Mouse (Mus musculus) brain, embryonic 14.5 days (tissue): ENCODE measurements around the gene Col27a1. TPM values are rescaled to one million over a fixed set of nuclear protein-coding genes. Genes with fewer than 3 reads are reported as not detected.

Source experiments
- DNase-seq: peaks from one replicate; pipeline ENCODE4 v3.0.0-alpha.2; 2011; ENCODE audit warnings: low read depth
- CTCF ChIP-seq: fragments of 200-500 bp; IDR thresholded peaks from 2 replicates; pipeline ENCODE4 v1.5.1; 2012; ENCODE audit warnings: inconsistent platforms, mild to moderate bottlenecking, moderate library complexity, borderline replicate concordance; ENCODE audit not compliant: insufficient read depth, insufficient read length; ENCODE audit errors: extremely low read depth
- POLR2A ChIP-seq: fragments of 200-500 bp; IDR thresholded peaks from 2 replicates; pipeline ENCODE4 v1.6.1; 2012; ENCODE audit warnings: mild to moderate bottlenecking, inconsistent platforms, borderline replicate concordance; ENCODE audit not compliant: poor library complexity, insufficient read depth, insufficient read length, severe bottlenecking; ENCODE audit errors: extremely low read depth
- polyA plus RNA-seq: library from polyadenylated mRNA; depleted of rRNA; stranded (reverse); fragments of >200 nt; gene quantifications from 2 replicates; pipeline ENCODE4 v1.2.3, GENCODE M21; 2012

The Col27a1 gene
- polyA plus RNA-seq, 1 experiment: 6.5 TPM

DNA sequence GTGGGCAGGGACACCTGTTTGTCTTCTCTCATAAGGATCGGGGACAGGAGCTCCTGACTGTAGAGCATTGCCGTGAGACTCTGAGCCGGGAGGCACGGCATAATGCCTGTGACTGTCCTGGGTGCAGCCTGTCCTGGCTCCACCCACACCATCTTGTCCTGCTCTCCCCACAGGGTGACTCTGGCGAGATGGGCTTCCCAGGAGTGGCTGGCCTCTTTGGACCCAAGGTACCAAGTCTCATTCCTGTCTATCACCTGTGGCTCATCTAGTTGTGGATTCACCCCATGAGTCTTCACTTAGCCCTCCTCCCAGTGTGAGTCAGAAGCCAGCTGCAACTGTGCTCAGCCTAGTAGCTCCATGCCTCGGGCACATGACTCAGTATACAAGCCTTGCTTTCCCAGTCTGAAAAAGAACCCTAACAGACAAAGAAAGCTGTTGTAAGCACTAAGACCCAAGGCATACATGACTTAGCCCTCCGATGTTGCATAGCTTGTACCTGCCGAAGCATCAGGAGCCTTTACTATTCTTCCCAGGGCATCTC is 109.5 kb downstream of the Col27a1 start:
- no peak for DNase-seq
- TF ChIP-seq POLR2A: no peak
- no peak for TF ChIP-seq CTCF

DNA sequence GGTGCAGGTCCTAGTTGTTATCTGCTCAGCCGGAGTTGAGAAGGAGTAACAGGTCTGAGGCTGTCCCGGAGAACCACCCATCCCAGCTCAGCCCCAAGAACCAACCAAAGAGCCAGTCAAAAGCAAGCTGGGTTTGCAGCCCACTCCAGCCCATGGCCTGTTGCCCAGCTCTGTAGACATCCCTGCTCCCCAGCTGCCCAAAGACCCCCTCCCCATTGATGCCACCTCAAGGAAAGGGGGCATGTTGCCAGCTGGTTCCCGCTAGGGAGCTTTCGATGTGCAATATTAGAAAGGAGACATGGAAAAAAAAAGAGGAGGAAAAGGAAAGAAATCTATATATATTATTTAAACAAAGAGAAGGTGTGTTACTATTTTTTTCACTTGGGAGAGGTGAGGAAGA is 119.6 kb downstream of the Col27a1 start:
- peak; percentile 31 for DNase-seq
- no peak for TF ChIP-seq CTCF
- TF ChIP-seq POLR2A: no peak

DNA sequence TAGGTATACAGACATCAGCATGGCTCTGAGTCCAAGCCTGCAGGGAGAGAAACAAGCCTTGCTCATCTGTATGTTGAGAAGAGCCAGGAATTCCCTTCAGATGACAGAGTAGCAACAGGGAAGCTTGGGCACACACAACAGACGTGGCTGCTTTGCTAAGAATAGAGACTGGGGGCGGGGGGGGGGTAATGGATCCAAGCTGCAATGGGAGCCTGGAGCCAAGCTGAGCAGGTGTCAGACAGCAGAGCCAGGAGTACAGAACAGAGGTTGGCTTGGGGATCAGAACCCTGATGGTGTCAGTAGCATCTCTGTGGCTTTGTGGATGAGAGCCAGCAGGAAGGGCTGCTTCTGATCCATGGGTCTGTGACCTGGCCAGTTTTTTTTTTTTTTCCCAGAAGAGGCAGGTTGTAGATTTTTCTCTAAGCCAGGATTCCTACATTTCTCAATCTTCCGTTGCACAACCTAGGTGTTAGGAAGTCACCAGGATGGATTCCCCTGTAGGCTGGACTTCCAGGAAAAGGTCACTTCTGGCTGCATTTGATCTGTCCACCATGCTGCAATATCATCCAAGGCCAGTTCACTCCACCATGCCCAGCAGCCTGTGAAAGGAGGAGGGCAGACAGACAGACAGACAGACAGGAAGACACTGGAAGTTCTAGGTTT is 124.7 kb downstream of the Col27a1 start:
- DNase-seq: peak; percentile 32
- TF ChIP-seq CTCF: no peak
- TF ChIP-seq POLR2A: no peak

DNA sequence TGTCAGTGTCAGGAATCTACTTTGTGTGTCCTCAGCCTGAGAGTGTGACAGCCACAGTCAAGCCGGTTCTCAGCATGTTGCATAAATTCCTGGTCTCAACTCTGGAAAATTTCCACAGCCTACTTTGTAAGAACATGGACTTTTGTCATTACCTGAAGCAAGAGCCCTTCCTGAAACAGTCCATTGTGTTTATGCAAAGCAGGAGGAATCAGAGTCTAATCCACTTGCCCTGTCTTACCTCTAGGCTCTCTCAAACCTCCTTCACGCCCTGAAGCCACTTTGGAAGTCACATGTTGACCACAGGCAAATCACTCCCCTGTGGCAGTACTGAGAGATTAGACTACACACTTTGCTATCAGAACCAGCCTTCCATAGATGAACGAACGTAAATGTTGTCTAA is 128.7 kb downstream of the Col27a1 start:
- DNase-seq: no peak
- TF ChIP-seq POLR2A: no peak
- TF ChIP-seq CTCF: no peak

DNA sequence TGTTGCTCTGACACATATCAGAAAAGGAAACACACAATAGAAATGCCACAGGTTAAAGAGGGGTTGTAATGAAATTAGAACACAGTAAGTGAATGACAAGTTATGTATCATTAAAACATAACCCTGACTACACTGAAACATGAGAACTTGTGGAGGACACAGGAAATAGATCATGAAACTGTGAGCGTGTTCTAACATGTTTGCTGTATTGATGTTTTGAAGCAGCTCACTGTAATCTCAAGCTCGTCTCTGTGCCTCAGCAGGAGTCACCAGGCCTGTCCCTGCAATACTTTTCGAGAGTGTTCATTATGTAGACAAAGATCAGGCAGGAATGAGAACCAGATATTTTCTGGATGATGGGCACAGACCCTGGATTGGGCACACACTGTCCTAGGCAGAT is 129.8 kb downstream of the Col27a1 start:
- DNase-seq: no peak
- TF ChIP-seq CTCF: no peak
- no peak for TF ChIP-seq POLR2A

DNA sequence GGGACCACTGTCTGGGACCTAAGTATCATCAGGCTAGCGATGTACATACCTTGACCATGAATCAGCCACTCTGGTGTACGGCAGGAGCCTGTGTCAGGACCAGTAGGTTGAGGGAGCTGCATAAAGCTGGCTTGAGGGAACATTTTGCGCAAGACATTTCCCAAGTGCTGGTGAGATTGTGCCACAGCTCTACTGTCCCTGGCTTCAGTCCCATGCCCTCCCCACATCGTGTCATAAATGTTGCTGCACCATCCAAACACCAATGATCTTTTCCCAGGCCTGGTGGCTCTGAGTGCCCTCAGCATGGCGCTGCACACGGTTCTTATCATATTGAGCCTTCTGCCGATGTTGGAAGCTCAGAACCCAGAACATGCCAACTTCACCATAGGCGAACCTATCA is 130.5 kb downstream of the Col27a1 start, which contains the start of gene Orm1:
Orm1 (plus strand) TSS at position 266 of the 400 bp plus-strand sequence.
- DNase-seq: no peak
- TF ChIP-seq CTCF (no peak), POLR2A (no peak)

DNA sequence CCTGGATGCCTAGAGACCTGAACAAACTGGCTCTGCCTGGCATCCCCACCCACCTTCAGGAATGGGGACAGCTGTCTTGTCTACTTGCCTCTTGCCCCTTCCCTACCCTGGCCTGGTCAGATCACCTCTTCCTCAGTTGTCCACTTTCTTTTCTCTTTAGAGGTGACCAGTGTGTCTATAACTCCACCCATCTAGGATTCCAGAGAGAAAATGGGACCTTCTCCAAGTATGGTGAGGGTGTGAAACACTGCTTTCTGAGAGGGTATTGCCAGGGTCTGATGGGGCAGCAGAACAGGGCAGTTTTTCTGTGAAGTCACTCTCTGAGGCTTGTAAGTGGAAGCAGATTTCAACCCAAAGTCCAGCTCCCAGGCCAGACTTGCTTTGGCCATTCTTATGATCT is 131.5 kb downstream of the Col27a1 start:
- TF ChIP-seq POLR2A (no peak), CTCF (no peak)
- DNase-seq: no peak

DNA sequence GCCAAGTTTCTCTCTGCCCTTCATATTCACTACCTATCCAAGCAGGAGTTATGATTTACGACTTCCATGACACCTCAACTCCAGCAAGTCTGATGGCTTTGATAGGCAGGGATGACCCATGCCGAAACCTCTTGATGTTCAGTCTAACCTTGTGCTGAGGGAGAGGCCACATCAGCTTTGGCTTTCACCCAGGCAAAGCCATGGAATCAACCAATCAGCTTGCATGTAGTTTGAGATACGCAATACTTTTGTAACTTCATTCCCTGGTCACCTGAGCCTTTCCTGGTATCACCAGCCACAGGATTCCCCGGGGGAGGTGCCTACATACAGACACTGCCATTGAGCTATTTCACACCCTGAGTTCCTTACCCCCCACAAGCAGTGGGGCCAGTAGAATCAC is 132.9 kb downstream of the Col27a1 start:
- no peak for DNase-seq
- no peak for TF ChIP-seq POLR2A
- TF ChIP-seq CTCF: no peak

DNA sequence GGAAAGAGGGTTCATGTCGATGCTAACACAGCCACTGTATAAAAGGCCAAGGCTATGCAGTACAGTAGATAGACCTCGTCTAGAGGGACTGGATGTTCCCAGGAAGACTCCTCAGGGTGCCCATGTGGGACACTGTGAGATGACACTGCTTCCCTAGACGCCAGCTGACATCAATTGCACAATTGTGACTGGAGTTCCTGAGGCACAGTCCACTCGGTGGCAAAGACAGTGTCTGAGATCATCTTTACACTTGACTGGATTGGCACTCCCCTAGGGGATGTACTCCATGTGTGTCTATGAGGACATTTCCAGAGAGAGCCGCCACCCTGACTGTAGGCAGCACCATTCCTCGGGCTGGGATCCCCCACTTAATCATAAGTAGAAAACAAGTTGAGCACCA is 134.7 kb downstream of the Col27a1 start:
- no peak for DNase-seq
- TF ChIP-seq POLR2A (no peak), CTCF (no peak)

DNA sequence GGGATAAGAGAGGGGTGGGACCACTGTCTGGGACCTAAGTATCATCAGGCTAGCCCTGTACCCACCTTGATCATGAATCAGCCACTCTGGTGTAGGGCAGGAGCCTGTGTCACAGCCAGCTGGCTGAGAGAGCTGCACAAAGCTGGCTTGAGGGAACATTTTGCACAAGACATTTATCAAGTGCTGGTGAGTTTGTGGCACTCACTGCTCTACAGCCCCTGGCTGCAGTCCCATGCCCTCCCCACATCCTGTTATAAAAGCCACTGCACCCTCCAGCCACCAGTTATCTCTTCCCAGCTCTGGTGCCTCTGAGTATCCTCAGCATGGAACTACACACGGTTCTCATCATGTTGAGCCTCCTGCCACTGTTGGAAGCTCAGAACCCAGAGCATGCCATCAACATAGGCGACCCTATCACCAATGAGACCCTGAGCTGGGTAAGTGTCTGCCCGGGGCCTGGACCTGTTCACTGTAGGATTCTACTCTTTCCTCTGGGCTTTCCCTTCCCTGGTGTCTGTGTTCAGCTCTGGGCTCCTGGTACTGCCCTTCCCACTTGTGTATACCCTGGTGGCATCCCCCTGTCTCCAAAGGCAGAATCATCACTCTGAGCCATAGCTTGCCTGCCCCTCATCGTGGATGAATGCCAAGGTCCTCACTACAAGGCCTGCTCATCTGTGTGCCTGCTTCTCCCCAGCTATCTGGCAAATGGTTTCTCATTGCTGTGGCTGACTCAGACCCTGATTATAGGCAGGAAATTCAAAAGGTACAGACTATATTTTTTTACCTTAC is 142.3 kb downstream of the Col27a1 start, which contains the start of gene Orm3:
Orm3 (plus strand) TSS at position 286 of the 789 bp plus-strand sequence.
- TF ChIP-seq CTCF: no peak
- DNase-seq: no peak

DNA sequence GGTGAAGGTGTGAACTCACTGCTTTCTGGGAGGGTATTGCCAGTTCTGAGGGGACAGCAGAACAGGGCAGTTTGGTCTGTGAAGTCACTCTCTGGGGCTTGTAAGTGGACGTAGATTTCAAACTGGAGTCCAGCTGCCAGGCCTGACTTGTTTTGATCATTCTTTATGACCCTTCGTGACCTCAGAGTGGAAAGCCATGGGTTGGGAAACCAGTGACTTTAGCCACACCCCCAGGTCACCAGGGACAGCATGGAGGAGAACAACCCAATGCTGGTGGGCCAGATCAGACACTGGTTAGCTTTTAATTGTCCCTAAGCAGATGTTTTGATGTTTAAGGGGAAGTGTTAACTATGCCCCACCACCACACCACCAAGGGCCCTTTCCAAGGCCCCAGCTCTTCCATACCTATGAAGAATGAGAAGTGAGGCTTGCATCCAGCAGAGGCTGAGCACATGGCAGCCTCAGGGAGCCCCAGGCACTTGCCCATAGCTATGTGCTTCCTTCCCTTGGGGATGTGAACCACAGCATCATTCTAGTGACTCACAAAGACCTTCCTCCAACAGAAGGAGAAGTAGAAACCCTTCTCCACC is 143.3 kb downstream of the Col27a1 start:
- no peak for TF ChIP-seq POLR2A
- no peak for TF ChIP-seq CTCF
- no peak for DNase-seq

DNA sequence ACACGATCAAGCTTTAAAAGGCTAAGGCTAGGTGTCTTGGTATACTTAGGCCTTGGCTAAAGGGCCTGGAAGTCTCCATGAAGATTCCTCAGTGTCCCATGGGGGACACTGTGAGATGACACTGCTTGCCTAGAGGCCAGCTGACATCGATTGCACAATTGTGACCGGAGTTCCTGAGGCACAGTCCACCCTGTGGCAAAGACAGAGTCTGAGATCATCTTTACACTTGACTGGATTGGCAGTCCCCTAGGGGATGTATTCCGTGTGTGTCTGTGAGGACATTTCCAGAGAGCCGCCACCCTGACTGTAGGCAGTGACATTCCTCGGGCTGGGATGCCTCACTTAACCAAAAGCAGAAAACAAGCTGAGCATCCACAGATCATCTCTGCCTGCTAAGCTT is 146.1 kb downstream of the Col27a1 start:
- TF ChIP-seq CTCF (no peak), POLR2A (no peak)
- no peak for DNase-seq

DNA sequence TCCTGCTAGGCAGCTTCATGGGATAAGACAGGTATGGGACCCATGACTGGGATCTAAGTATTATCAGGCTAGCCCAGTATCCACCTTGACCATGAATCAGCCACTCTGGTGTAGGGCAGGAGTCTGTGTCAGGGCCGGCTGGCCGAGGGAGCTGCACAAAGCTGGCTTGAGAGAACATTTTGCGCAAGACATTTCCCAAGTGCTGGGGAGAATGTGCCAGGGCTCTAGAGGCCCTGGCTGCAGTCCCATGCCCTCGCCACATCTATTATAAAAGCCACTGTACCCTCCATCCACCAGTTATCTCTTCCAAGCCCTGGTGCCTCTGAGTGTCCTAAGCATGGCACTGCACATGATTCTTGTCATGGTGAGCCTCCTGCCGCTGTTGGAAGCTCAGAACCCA is 148.3 kb downstream of the Col27a1 start, which contains the start of gene Orm2:
Orm2 (plus strand) TSS at position 300 of the 400 bp plus-strand sequence.
- no peak for DNase-seq
- TF ChIP-seq POLR2A (no peak), CTCF (no peak)
